Mouse (Mus musculus): ENCODE measurements at regions not wholly inside any gene's neighbourhood (a gene's known extent, or its start where the extent isn't known, plus 50 kb on each side); places are given as distances from the start of the nearest gene placed in this dataset.

- Histone ChIP-seq H3K27me3 (ENCODE audit: control insufficient read depth, insufficient read depth, low read length) (no peaks in the 10 kb centered on the region), H3K27ac (ENCODE audit: low read depth) (no peak overlapping the region), H3K9me3 (replicated peaks; ENCODE audit: control insufficient read depth, low read length) (no peaks in the 10 kb centered on the region), H3K36me3 (replicated peaks; ENCODE audit: control insufficient read depth, insufficient read depth, low read length) (no peaks in the 10 kb centered on the region), H3K4me1 (ENCODE audit: control insufficient read depth, insufficient read depth) (no peaks in the 10 kb centered on the region), H3K4me2 (ENCODE audit: low read depth, low read length) (no peak overlapping the region), H3K4me3 (ENCODE audit: low read depth, low read length) (no peak overlapping the region), H3K9ac (replicated peaks; ENCODE audit: low read depth, low read length) (no peak overlapping the region)
- TF ChIP-seq EP300 (IDR thresholded peaks at IDR 0.05; ENCODE audit: low read depth), result no peak
- TF ChIP-seq CTCF (IDR thresholded peaks at IDR 0.05; ENCODE audit: low read depth), result peak; percentile 62
- DNase-seq (ENCODE audit: low spot score) (peak; percentile 50), ATAC-seq (ENCODE audit: insufficient read depth, low read depth) (no peak; the same call in 1 of the 2 replicates)
- 49% methylated on average over 8 of the region's 8 CpGs for WGBS
These were observed 369.1 kb upstream of the Stxbp6 start for GRCm38 (mm10) chr12:45443512-45444190.

GRCm38 (mm10) chr12:45442474-45442873 is 368.0 kb upstream of the Stxbp6 start:
- WGBS, result 53% methylated on average over 4 of the region's 4 CpGs
- DNase-seq (ENCODE audit: low spot score) (no peak), ATAC-seq (ENCODE audit: insufficient read depth, low read depth) (no peak)
- no peak overlapping the region for H3K9ac ChIP-seq (replicated peaks; ENCODE audit: low read depth, low read length)
- no peak overlapping the region for H3K27ac ChIP-seq (ENCODE audit: low read depth)
- H3K4me3 ChIP-seq (ENCODE audit: low read depth, low read length), result no peak overlapping the region
- H3K4me1 ChIP-seq (ENCODE audit: control insufficient read depth, insufficient read depth), result no peaks in the 10 kb centered on the region
- TF ChIP-seq CTCF (IDR thresholded peaks at IDR 0.05; ENCODE audit: low read depth), result no peak
- TF ChIP-seq EP300 (IDR thresholded peaks at IDR 0.05; ENCODE audit: low read depth), result no peak
- H3K9me3 ChIP-seq (replicated peaks; ENCODE audit: control insufficient read depth, low read length), result no peaks in the 10 kb centered on the region
- H3K36me3 ChIP-seq (replicated peaks; ENCODE audit: control insufficient read depth, insufficient read depth, low read length), result no peaks in the 10 kb centered on the region
- no peak overlapping the region for H3K4me2 ChIP-seq (ENCODE audit: low read depth, low read length)
- no peaks in the 10 kb centered on the region for H3K27me3 ChIP-seq (ENCODE audit: control insufficient read depth, insufficient read depth, low read length)

GRCm38 (mm10) chr12:45439745-45440144 is 365.2 kb upstream of the Stxbp6 start:
- 81% methylated on average over 2 of the region's 2 CpGs for WGBS
- H3K9ac ChIP-seq (replicated peaks; ENCODE audit: low read depth, low read length), result no peak overlapping the region
- H3K27ac ChIP-seq (ENCODE audit: low read depth), result no peak overlapping the region
- H3K36me3 ChIP-seq (replicated peaks; ENCODE audit: control insufficient read depth, insufficient read depth, low read length), result no peaks in the 10 kb centered on the region
- no peaks in the 10 kb centered on the region for H3K27me3 ChIP-seq (ENCODE audit: control insufficient read depth, insufficient read depth, low read length)
- ATAC-seq (ENCODE audit: insufficient read depth, low read depth) (no peak), DNase-seq (ENCODE audit: low spot score) (no peak)
- no peaks in the 10 kb centered on the region for H3K9me3 ChIP-seq (replicated peaks; ENCODE audit: control insufficient read depth, low read length)
- H3K4me1 ChIP-seq (ENCODE audit: control insufficient read depth, insufficient read depth), result no peaks in the 10 kb centered on the region
- no peak overlapping the region for H3K4me3 ChIP-seq (ENCODE audit: low read depth, low read length)
- H3K4me2 ChIP-seq (ENCODE audit: low read depth, low read length), result no peak overlapping the region
- TF ChIP-seq EP300 (IDR thresholded peaks at IDR 0.05; ENCODE audit: low read depth), result no peak
- no peak for TF ChIP-seq CTCF (IDR thresholded peaks at IDR 0.05; ENCODE audit: low read depth)

GRCm38 (mm10) chr12:45437271-45437670 is 362.8 kb upstream of the Stxbp6 start:
- Histone ChIP-seq H3K36me3 (replicated peaks; ENCODE audit: control insufficient read depth, insufficient read depth, low read length) (no peaks in the 10 kb centered on the region), H3K27me3 (ENCODE audit: control insufficient read depth, insufficient read depth, low read length) (no peaks in the 10 kb centered on the region), H3K4me3 (ENCODE audit: low read depth, low read length) (no peak overlapping the region), H3K4me1 (ENCODE audit: control insufficient read depth, insufficient read depth) (no peaks in the 10 kb centered on the region), H3K27ac (ENCODE audit: low read depth) (no peak overlapping the region), H3K4me2 (ENCODE audit: low read depth, low read length) (no peak overlapping the region), H3K9ac (replicated peaks; ENCODE audit: low read depth, low read length) (no peak overlapping the region), H3K9me3 (replicated peaks; ENCODE audit: control insufficient read depth, low read length) (no peaks in the 10 kb centered on the region)
- ATAC-seq (ENCODE audit: insufficient read depth, low read depth), result no peak
- TF ChIP-seq EP300 (IDR thresholded peaks at IDR 0.05; ENCODE audit: low read depth) (no peak), CTCF (IDR thresholded peaks at IDR 0.05; ENCODE audit: low read depth) (no peak)
- no peak for DNase-seq (ENCODE audit: low spot score)

- H3K36me3 ChIP-seq (replicated peaks; ENCODE audit: control insufficient read depth, insufficient read depth, low read length), result no peaks in the 10 kb centered on the region
- H3K9ac ChIP-seq (replicated peaks; ENCODE audit: low read depth, low read length), result no peak overlapping the region
- no peak for DNase-seq (ENCODE audit: low spot score)
- no peak overlapping the region for H3K4me3 ChIP-seq (ENCODE audit: low read depth, low read length)
- WGBS, result 31% methylated on average over 2 of the region's 2 CpGs
- H3K4me2 ChIP-seq (ENCODE audit: low read depth, low read length), result no peak overlapping the region
- no peaks in the 10 kb centered on the region for H3K27me3 ChIP-seq (ENCODE audit: control insufficient read depth, insufficient read depth, low read length)
- TF ChIP-seq EP300 (IDR thresholded peaks at IDR 0.05; ENCODE audit: low read depth) (no peak), CTCF (IDR thresholded peaks at IDR 0.05; ENCODE audit: low read depth) (no peak)
- no peak for ATAC-seq (ENCODE audit: insufficient read depth, low read depth)
- H3K27ac ChIP-seq (ENCODE audit: low read depth), result no peak overlapping the region
- H3K9me3 ChIP-seq (replicated peaks; ENCODE audit: control insufficient read depth, low read length), result no peaks in the 10 kb centered on the region
- H3K4me1 ChIP-seq (ENCODE audit: control insufficient read depth, insufficient read depth), result no peaks in the 10 kb centered on the region
These were observed 324.9 kb upstream of the Stxbp6 start for GRCm38 (mm10) chr12:45399436-45399835.

- Histone ChIP-seq H3K4me1 (ENCODE audit: control insufficient read depth, insufficient read depth) (no peaks in the 10 kb centered on the region), H3K9me3 (replicated peaks; ENCODE audit: control insufficient read depth, low read length) (no peaks in the 10 kb centered on the region), H3K4me3 (ENCODE audit: low read depth, low read length) (no peak overlapping the region), H3K36me3 (replicated peaks; ENCODE audit: control insufficient read depth, insufficient read depth, low read length) (no peaks in the 10 kb centered on the region), H3K9ac (replicated peaks; ENCODE audit: low read depth, low read length) (no peak overlapping the region), H3K27ac (ENCODE audit: low read depth) (no peak overlapping the region), H3K4me2 (ENCODE audit: low read depth, low read length) (no peak overlapping the region), H3K27me3 (ENCODE audit: control insufficient read depth, insufficient read depth, low read length) (no peaks in the 10 kb centered on the region)
- WGBS, result 50% methylated on average over 3 of the region's 3 CpGs
- DNase-seq (ENCODE audit: low spot score) (no peak), ATAC-seq (ENCODE audit: insufficient read depth, low read depth) (no peak)
- TF ChIP-seq CTCF (IDR thresholded peaks at IDR 0.05; ENCODE audit: low read depth) (peak; percentile 48), EP300 (IDR thresholded peaks at IDR 0.05; ENCODE audit: low read depth) (no peak)
These were observed 310.4 kb upstream of the Stxbp6 start for GRCm38 (mm10) chr12:45384864-45385263.
